Mouse (Mus musculus) spleen, postnatal 14 days (tissue): ENCODE data around the gene Slc37a1.

ENCODE experiments used
- DNase-seq, 2 experiments: peaks; one replicate each; pipeline ENCODE4 v3.0.0; 2021 to 2022; ENCODE audit warnings: low spot score in 2 of 2

The Slc37a1 gene

GRCm38 (mm10) chr17:31400294-31400693 is 113.7 kb downstream of the Slc37a1 start:
- DNase-seq, result no peak
